ENCODE assay signal across 10 mouse cellular contexts in genomic region chr12:80002474-80003125, GRCm38 (mm10).
A peak's percentile ranks its signal among the peaks of the same experiment; 100 is the strongest.
DNase-seq lines count a peak whose midpoint lies in the region; ATAC-seq and TF ChIP-seq lines count a peak whose summit lies in the region.
"Had no signal": no experiment of that assay in that cellular context is flagged by ENCODE, and none has a peak within 500 bp of the region (broad histone marks: within the 10 kb centered on the region; RNA-seq: fewer than 3 reads in every experiment).

No protein-coding gene starts in this region.

- H3K4me1 ChIP-seq in forebrain, postnatal 0 days (ENCODE audit: insufficient read depth) = no peaks in the 10 kb centered on the region
- no peaks in the 10 kb centered on the region; the same call in 1 of the 2 replicates for H3K4me1 ChIP-seq in forebrain, embryonic 15.5 days
- H3K4me1 ChIP-seq in embryonic facial prominence, embryonic 13.5 days = peaks cover 26% of the 10 kb centered on the region
- H3K4me1 ChIP-seq in neural tube, embryonic 14.5 days (ENCODE audit: control insufficient read depth, insufficient read depth, low read length) = no peaks in the 10 kb centered on the region

- H3K9ac ChIP-seq in forebrain, postnatal 0 days = no peak overlapping the region
- H3K9ac ChIP-seq in forebrain, embryonic 15.5 days (replicated peaks) = no peak overlapping the region
- 0 out of 2 replicates have a peak overlapping the region, but pooled peaks have one; percentile 4 for H3K9ac ChIP-seq in embryonic facial prominence, embryonic 13.5 days
- H3K9ac ChIP-seq in neural tube, embryonic 14.5 days (replicated peaks; ENCODE audit: low read depth, low read length) = no peak overlapping the region

- no peak for DNase-seq in forebrain, postnatal 0 days
- no peak for DNase-seq in left cerebral cortex, adult 2 months (ENCODE audit: extremely low spot score in 1 of 2, low spot score in 2 of 2)
- DNase-seq in left cerebral cortex, postnatal 14 days (ENCODE audit: low spot score in 2 of 2) = no peak
- DNase-seq in ovary, postnatal 10 days (ENCODE audit: low spot score) = no peak
- no peak for DNase-seq in gastrocnemius, postnatal 25 days
- DNase-seq: layer of hippocampus, adult 9-11 months; thymus, postnatal 14 days had no signal

- no peaks in the 10 kb centered on the region for H3K36me3 ChIP-seq in forebrain, postnatal 0 days (ENCODE audit: insufficient read depth)
- no peaks in the 10 kb centered on the region for H3K36me3 ChIP-seq in forebrain, embryonic 15.5 days
- H3K36me3 ChIP-seq in embryonic facial prominence, embryonic 13.5 days = no peaks in the 10 kb centered on the region
- no peaks in the 10 kb centered on the region for H3K36me3 ChIP-seq in neural tube, embryonic 14.5 days (ENCODE audit: control insufficient read depth, insufficient read depth, low read length)

- ATAC-seq in forebrain, postnatal 0 days = 0 out of 2 replicates have a peak, but pooled peaks have one; percentile 5
- no peak for ATAC-seq in forebrain, embryonic 15.5 days (replicated peaks)
- no peak for ATAC-seq in embryonic facial prominence, embryonic 13.5 days (ENCODE audit: insufficient number of reproducible peaks, insufficient read depth, low FRiP score, low TSS enrichment, low read depth)
- peak; percentile 72 for ATAC-seq in neural tube, embryonic 14.5 days (ENCODE audit: low read depth)

- no peak overlapping the region for H3K4me2 ChIP-seq in forebrain, postnatal 0 days (ENCODE audit: low read depth)
- H3K4me2 ChIP-seq in forebrain, embryonic 15.5 days (replicated peaks) = no peak overlapping the region
- no peak overlapping the region for H3K4me2 ChIP-seq in embryonic facial prominence, embryonic 13.5 days
- no peak overlapping the region for H3K4me2 ChIP-seq in neural tube, embryonic 14.5 days (ENCODE audit: low read depth, low read length)

- H3K27me3 ChIP-seq in forebrain, postnatal 0 days (ENCODE audit: insufficient read depth, low read length) = no peaks in the 10 kb centered on the region
- no peaks in the 10 kb centered on the region for H3K27me3 ChIP-seq in forebrain, embryonic 15.5 days
- no peaks in the 10 kb centered on the region for H3K27me3 ChIP-seq in embryonic facial prominence, embryonic 13.5 days
- no peaks in the 10 kb centered on the region for H3K27me3 ChIP-seq in neural tube, embryonic 14.5 days (ENCODE audit: control insufficient read depth, insufficient read depth, low read length)

- H3K4me3 ChIP-seq in forebrain, postnatal 0 days (ENCODE audit: low read depth, low read length) = no peak overlapping the region
- no peak overlapping the region for H3K4me3 ChIP-seq in forebrain, embryonic 15.5 days
- H3K4me3 ChIP-seq in left cerebral cortex, adult 2 months = no peak overlapping the region
- H3K4me3 ChIP-seq in embryonic facial prominence, embryonic 13.5 days = no peak overlapping the region
- no peak overlapping the region for H3K4me3 ChIP-seq in neural tube, embryonic 14.5 days (ENCODE audit: low read depth, low read length)

- TF ChIP-seq CTCF in forebrain, postnatal 0 days (IDR thresholded peaks at IDR 0.05; ENCODE audit: low read depth) = no peak
- no peak for TF ChIP-seq CTCF in left cerebral cortex, adult 2 months (IDR thresholded peaks at IDR 0.05)

- intact Hi-C loops in left cerebral cortex, adult 2 months (cut with DNase I) = no loop called here
- intact Hi-C loops in left cerebral cortex, postnatal 14 days (cut with DNase I) = no loop called here

- 0 out of 2 replicates have a peak overlapping the region, but pooled peaks have one; percentile 9 for H3K27ac ChIP-seq in forebrain, postnatal 0 days (ENCODE audit: low read depth, low read length)
- H3K27ac ChIP-seq in forebrain, embryonic 15.5 days (replicated peaks) = no peak overlapping the region
- H3K27ac ChIP-seq in left cerebral cortex, adult 2 months = peak overlapping the region; percentile 30; the same call in 1 of the 2 replicates
- peak overlapping the region; percentile 86 for H3K27ac ChIP-seq in embryonic facial prominence, embryonic 13.5 days
- no peak overlapping the region for H3K27ac ChIP-seq in neural tube, embryonic 14.5 days (ENCODE audit: low read depth, low read length)

- H3K9me3 ChIP-seq in forebrain, postnatal 0 days (ENCODE audit: low read length) = no peaks in the 10 kb centered on the region
- H3K9me3 ChIP-seq in forebrain, embryonic 15.5 days = no peaks in the 10 kb centered on the region
- no peaks in the 10 kb centered on the region for H3K9me3 ChIP-seq in embryonic facial prominence, embryonic 13.5 days
- H3K9me3 ChIP-seq in neural tube, embryonic 14.5 days (ENCODE audit: control insufficient read depth, low read length) = no peaks in the 10 kb centered on the region

- WGBS in forebrain, postnatal 0 days = 67% methylated on average over 13 of the region's 13 CpGs
- WGBS in forebrain, embryonic 15.5 days = 79% methylated on average over 13 of the region's 13 CpGs
- 69% methylated on average over 13 of the region's 13 CpGs for WGBS in embryonic facial prominence, embryonic 13.5 days
- 30% methylated on average over 13 of the region's 13 CpGs for WGBS in neural tube, embryonic 14.5 days

Comparison
In these comparisons a context has a peak if more than half of its experiments do, and no peak if none do; other contexts are left out.
1. ATAC-seq: peak in forebrain, postnatal 0 days (single experiment) and neural tube, embryonic 14.5 days (single experiment); none in forebrain, embryonic 15.5 days (single experiment) and embryonic facial prominence, embryonic 13.5 days (single experiment).
2. H3K27ac ChIP-seq: peak in forebrain, postnatal 0 days (single experiment), left cerebral cortex, adult 2 months (single experiment) and embryonic facial prominence, embryonic 13.5 days (single experiment); none in forebrain, embryonic 15.5 days (single experiment) and neural tube, embryonic 14.5 days (single experiment).